Mouse (Mus musculus) G1E (cell line): ENCODE results near the gene Myo1g.

Experiments used
- CTCF ChIP-seq: IDR thresholded peaks from 2 replicates; pipeline ENCODE4 v1.5.1; 2012; ENCODE audit warnings: low read depth, low read length, inconsistent platforms, mixed read lengths
- GATA1 ChIP-seq: IDR thresholded peaks from 2 replicates; pipeline ENCODE4 v1.6.1; 2012; ENCODE audit warnings: borderline replicate concordance, low read length, inconsistent platforms, mixed read lengths
- GATA2 ChIP-seq: IDR thresholded peaks from 2 replicates; pipeline ENCODE4 v1.6.1; 2012; ENCODE audit warnings: low read depth, low read length, inconsistent platforms, borderline replicate concordance
- POLR2AphosphoS5 ChIP-seq: IDR thresholded peaks from 2 replicates; pipeline ENCODE4 v1.6.1; 2012; ENCODE audit warnings: low read depth, low read length, inconsistent platforms; ENCODE audit not compliant: insufficient replicate concordance

DNA sequence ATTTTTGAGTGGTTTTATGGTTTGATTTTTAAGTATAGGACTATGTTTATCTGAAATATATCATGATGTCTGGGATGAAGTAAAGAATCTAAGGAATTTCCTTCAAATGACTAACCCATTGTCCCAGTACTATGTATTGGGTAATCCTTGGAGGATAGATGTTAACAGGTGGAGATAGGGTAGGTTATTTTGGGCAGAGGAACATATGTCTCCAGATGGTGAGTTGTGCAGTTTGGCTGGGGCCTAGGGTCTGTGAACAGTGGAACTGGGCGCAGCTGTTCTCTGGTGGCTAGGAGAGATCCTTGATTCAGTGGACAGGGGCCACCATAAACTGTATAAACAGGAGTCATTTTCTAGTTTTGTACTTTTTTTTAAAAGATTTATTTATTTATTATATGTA, 43.4 kb downstream of the Myo1g start:
- no peak for TF ChIP-seq GATA2
- no peak for TF ChIP-seq GATA1
- no peak for TF ChIP-seq CTCF
- no peak for TF ChIP-seq POLR2AphosphoS5
